Mouse (Mus musculus) kidney, adult 18-20 months (tissue): ENCODE results near the gene Neu1.
"Not testable (repeated sequence)": the region's sequence is repeated elsewhere in the genome, so short reads cannot be mapped to it uniquely, and the experiment has no call there.

Source experiments
- DNase-seq: peaks from one replicate; pipeline ENCODE4 v3.0.0; 2021

Neu1 gene

GRCm38 (mm10) chr17:34931061-34931734 is at the start of gene Neu1:
Neu1 (plus strand) TSS chr17:34931253.
- DNase-seq, result peak; percentile 99

DNA sequence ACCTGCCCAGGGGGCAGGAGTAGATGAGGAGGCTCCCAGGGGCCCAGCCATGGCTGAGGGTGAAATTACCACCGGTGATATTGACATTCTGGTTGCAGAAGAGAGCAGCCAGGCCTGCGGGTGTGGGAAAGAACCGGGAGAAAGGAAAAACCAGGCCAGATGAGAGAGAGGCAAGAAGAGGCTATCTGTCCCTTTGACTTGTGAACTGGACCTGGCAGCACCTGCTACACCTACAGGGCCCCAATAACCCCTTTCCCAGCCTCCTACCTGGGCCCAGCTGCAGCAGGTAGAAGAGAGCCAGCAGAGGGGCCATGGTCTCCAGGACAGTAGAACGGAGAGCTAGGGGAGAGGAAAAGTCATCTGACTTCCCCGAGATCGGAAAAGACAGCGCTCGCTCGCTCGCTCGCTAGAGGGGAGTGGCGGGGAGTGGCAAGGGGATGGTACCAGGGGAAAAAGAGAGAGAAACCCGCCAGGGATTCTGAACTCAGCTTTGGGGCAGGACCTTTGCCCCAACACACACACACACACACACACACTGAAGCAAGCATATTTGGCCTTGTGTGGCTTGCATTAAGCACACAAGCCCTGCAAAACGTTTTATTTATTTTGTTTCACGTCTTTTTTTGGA is 49.3 kb upstream of the Neu1 start, which contains the start of gene Gm20547:
TSS of gene Gm20547 (minus strand) at position 360 of the 628 bp plus-strand sequence.
- DNase-seq, result peak; percentile 32

- DNase-seq, result no peak
Measured at GRCm38 (mm10) chr17:34883332-34883731, 47.7 kb upstream of the Neu1 start.

DNA sequence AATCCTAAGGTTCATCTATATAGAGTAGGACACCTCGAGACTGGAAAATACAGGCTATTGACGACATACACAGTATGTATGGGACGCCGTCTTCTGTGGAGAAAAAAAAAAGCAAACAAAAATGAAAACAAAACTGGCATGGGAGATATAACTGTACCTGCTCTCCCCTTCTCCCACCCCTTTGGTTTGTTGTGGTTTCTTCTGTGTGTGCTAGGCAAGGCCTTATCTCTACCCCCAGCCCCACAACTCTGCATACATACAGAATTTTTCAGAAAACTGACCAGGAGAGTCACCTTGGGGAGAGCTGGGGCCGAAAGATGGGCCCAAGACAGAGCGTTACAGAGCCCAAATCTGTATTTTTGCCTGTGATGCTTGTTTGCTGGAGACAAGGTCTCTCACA is 46.3 kb upstream of the Neu1 start:
- no peak for DNase-seq

DNA sequence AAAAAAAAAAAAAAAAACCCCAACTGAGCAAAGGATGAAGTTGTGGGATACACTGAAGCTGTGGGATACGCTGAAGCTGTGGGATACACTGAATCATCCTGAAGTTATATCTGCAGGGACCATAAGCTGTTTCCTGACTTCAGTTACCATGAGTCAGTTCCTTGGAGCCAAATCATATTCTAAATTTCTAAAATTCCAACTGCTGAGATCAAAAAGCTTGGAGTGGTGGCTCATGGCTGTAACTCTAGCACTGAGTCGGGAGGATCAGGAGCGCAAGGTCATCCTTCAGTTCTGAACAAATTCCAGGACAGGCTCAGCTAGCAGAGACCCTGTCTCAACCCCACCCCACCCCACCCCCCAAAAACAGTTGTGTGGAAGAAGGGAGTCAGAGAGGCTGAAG is 45.4 kb upstream of the Neu1 start:
- DNase-seq, result no peak

DNA sequence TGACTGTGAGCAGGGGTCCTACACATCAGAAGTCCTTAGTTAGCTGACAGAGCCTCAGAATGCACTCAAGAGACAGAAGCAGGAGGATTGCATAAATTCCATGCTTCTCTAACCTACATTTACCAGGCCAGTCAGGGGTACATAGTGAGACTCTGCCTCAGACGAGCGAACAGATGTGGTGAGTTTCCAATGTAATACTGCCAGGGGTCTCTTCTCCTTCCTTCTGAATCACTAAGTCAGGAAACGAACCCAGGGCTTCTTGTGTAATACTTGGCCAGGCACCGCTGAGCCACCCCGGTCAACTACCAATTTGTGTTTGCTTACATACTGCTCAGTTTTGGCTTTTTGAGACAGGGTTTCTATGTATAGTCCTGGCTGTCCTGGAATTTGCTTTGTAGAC is 43.1 kb upstream of the Neu1 start:
- no peak for DNase-seq

DNA sequence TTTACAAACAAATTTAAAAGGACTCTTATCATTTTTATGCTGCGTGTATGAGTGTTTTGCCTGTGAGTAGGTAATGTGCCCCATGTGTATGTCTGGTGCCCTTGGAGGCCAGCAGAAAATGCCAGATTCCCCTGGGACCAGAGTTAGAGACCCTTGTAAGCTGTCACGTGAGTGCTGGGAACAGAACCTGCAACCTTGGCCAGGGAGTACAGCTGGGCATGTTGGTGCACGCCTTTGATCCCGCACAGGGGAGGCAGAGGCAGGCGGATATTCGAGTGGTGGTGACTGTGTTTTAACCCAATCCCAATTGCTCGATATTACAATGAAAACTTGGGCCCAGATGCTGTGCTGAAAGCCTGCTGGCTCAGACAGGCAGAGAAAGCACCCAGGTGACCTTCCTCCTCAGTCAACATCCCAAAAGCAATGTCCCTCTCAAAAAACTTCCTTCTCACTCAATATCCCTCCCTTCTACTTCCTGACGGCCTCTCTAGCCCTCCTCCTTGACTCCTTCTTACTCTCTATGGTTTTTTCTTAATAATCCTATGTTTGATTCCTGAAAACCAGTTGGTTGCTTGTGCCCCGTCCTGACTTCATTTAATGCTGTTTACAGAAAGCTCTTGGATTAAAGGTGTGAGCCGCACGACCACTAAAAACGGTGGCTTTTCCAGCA is 40.8 kb upstream of the Neu1 start:
- no peak for DNase-seq

GRCm38 (mm10) chr17:34891377-34891776 is 39.7 kb upstream of the Neu1 start:
- no peak for DNase-seq

- DNase-seq, result no peak
Measured at GRCm38 (mm10) chr17:34893072-34893824, 37.8 kb upstream of the Neu1 start.

DNA sequence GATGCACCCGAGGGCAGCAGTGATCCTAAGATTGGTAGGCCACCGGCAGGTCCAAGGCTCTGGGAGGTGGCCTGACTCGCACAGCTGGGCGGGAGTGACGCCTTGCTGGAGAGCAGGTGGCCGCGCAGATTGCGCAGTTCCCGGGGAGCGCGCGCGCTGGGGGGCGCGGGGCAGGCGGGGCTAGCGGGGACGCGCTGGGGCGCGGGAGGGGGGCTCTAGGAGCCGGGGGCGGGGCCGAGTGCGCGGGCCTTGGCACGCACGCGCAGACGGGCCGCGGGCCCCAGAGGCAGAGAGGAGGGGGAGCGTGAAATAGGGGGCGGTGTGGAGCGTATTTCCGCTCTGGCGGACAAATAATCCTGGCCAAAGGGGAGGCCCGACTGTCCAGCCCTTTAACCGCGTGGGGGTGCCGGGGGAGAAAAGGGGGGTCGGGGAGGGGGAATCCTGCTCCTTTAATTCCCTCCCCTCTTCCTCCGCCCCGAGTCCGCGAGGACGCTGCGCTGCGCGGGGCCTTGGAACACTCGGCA is 36.9 kb upstream of the Neu1 start:
- DNase-seq, result peak; percentile 94

GRCm38 (mm10) chr17:34894801-34895530 is 36.1 kb upstream of the Neu1 start:
- peak; percentile 65 for DNase-seq

GRCm38 (mm10) chr17:34895724-34896123 is 35.3 kb upstream of the Neu1 start:
- DNase-seq, result no peak

GRCm38 (mm10) chr17:34896366-34896765 is 34.7 kb upstream of the Neu1 start:
- DNase-seq, result no peak

DNA sequence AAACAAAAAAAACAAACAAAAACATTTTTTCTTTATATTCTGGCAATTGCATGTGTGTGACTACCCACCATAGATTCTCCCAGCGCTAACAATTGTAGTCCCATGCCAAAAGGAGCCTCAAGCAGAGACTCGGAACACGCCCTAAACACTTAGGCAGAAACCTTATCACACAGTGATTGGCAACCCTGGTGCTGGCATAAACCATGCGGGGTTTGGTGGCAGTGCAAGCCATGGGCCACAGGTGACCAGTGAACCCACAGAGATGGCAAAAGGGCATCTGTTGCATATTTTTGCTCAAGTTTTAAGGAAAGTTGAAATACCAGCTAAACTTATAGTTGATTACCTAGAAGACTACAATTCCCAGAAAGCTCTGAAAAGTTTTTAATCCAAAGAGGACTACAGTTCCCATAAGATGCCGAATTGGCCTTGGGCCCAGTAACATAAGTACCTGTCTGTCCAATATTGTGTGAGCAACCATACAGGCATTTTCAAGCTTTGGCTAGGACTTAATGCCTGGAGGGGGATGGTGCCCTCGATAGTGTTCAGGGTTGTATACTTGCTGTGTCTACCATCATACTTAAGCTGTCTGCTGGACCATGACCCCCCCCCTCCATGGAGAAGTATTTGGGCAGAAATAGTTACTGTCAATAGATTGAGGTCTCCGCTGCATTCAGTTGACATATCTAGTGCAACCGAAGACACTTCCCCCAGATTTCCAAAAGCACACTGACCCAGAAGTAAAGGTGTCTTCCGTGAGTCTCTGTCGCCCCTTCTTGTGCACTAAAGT is 33.5 kb upstream of the Neu1 start:
- no peak for DNase-seq

GRCm38 (mm10) chr17:34898160-34898586 is 32.9 kb upstream of the Neu1 start, which contains the start of the genes C2 and Ehmt2:
C2 (minus strand) TSS chr17:34898265.
Ehmt2 (plus strand) TSS chr17:34898469.
- DNase-seq, result peak; percentile 86

DNA sequence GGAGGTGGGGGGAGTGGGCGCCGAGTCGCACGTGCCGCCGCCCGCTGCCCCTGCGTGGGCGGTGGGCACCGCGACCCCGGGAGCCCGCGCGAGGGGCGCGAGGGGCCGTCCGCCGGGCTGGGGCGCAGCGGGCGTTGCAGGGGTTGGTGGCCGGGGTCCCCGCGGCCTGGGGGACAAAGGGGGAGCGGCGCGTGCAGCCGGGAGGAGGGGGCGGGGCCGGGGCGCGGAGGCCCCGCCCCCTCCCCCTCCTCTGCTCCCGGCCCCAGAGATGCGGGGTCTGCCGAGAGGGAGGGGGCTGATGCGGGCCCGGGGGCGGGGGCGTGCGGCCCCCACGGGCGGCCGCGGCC is 32.4 kb upstream of the Neu1 start:
- peak; percentile 25 for DNase-seq

- peak; percentile 73 for DNase-seq
Measured at GRCm38 (mm10) chr17:34899053-34899889, 31.8 kb upstream of the Neu1 start.

- no peak for DNase-seq
Measured at GRCm38 (mm10) chr17:34899890-34900243, 31.2 kb upstream of the Neu1 start.

DNA sequence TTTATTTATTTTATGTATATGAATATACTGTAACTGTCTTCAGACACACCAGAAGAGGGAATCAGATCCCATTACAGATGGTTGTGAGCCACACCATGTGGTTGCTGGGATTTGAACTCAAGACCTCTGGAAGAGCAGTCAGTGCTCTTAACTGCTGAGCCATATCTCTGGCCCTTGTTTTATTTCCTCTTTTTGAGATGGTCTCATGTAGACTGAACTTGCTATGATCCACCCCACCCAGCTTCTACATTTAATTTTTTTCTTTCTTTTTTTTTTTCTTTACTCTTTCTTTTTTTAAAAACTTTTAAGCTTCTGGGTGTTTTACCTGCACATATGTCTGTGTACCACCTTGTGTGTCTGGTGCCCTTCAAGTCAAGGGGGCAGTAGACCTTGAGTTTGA is 30.2 kb upstream of the Neu1 start:
- not testable (repeated sequence) for DNase-seq

GRCm38 (mm10) chr17:34901948-34902347 is 29.1 kb upstream of the Neu1 start:
- DNase-seq, result not testable (repeated sequence)

DNA sequence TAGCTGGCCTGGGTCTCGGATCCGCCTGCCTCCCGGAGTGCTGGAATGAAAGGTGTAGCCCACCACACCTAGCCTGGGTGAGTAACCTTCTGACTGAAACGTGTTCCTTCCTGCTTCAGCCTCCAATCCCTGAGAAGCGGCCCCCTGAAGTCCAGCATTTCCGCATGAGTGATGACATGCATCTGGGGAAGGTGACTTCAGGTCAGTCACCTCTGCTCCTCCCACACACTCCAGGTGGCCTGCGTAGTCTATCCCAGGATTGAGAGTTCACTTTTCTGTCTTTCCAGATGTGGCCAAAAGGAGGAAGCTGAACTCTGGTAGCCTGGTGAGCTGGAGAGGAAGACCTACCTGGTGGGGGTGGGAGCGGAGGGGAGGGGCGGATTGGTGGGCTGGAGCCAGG is 28.2 kb upstream of the Neu1 start:
- DNase-seq, result no peak
